Mouse (Mus musculus) neural tube, embryonic 13.5 days (tissue): ENCODE results near the gene Rab29. TPM values are rescaled to one million over a fixed set of nuclear protein-coding genes. Genes with fewer than 3 reads are reported as not detected.
A peak's percentile ranks its signal among the peaks of the same experiment; 100 is the strongest.
"Not testable (repeated sequence)": the region's sequence is repeated elsewhere in the genome, so short reads cannot be mapped to it uniquely, and the experiment has no call there.

Source experiments
- ATAC-seq: fragments of 200-750 bp; cut with Nextera tagmentation; 2 replicates; pipeline ENCODE4 v1.8.0; 2017; ENCODE audit warnings: low read depth, mild to moderate bottlenecking, moderate TSS enrichment, moderate library complexity
- H3K27ac ChIP-seq: fragments of 300-500 bp; sonication (generic); replicated peaks from 2 replicates; pipeline ENCODE4 v1.5.1; 2015; ENCODE audit warnings: moderate library complexity, mild to moderate bottlenecking, inconsistent platforms
- H3K27me3 ChIP-seq: fragments of 300-500 bp; sonication (generic); 2 replicates; pipeline ENCODE4 v1.6.1; 2015; ENCODE audit warnings: mild to moderate bottlenecking, inconsistent platforms
- H3K36me3 ChIP-seq: fragments of 300-500 bp; sonication (generic); 2 replicates; pipeline ENCODE4 v1.6.1; 2015; ENCODE audit warnings: mild to moderate bottlenecking, inconsistent platforms
- H3K4me1 ChIP-seq: fragments of 300-500 bp; sonication (generic); replicated peaks from 2 replicates; pipeline ENCODE4 v1.6.1; 2015; ENCODE audit warnings: inconsistent platforms
- H3K4me2 ChIP-seq: fragments of 300-500 bp; sonication (generic); 2 replicates; pipeline ENCODE4 v1.6.1; 2015; ENCODE audit warnings: inconsistent platforms, mild to moderate bottlenecking, moderate library complexity
- H3K4me3 ChIP-seq: fragments of 300-500 bp; sonication (generic); 2 replicates; pipeline ENCODE4 v1.5.1; 2015; ENCODE audit warnings: mild to moderate bottlenecking, inconsistent platforms
- H3K9ac ChIP-seq: fragments of 300-500 bp; sonication (generic); 2 replicates; pipeline ENCODE4 v1.6.1; 2015; ENCODE audit warnings: moderate library complexity, mild to moderate bottlenecking, inconsistent platforms
- H3K9me3 ChIP-seq: fragments of 300-500 bp; sonication (generic); 2 replicates; pipeline ENCODE4 v1.6.1; 2016; ENCODE audit warnings: inconsistent platforms
- WGBS: fragments of 180-500 bp; shearing (Covaris S2); methylation state at CpG from one replicate; pipeline ENCODE4 v1.1.7; 2015; 5-methylcytosine and 5-hydroxymethylcytosine counted together
- polyA plus RNA-seq: library from polyadenylated mRNA; unstranded; fragments of >200 nt; fragmentation: Nextera tagmentation; extraction: Ambion mirVana; gene quantifications from 2 replicates; pipeline ENCODE4 v1.2.1, GENCODE M21; 2015

The Rab29 gene
- polyA plus RNA-seq: 10.5 and 11.4 TPM in 2 replicates

DNA sequence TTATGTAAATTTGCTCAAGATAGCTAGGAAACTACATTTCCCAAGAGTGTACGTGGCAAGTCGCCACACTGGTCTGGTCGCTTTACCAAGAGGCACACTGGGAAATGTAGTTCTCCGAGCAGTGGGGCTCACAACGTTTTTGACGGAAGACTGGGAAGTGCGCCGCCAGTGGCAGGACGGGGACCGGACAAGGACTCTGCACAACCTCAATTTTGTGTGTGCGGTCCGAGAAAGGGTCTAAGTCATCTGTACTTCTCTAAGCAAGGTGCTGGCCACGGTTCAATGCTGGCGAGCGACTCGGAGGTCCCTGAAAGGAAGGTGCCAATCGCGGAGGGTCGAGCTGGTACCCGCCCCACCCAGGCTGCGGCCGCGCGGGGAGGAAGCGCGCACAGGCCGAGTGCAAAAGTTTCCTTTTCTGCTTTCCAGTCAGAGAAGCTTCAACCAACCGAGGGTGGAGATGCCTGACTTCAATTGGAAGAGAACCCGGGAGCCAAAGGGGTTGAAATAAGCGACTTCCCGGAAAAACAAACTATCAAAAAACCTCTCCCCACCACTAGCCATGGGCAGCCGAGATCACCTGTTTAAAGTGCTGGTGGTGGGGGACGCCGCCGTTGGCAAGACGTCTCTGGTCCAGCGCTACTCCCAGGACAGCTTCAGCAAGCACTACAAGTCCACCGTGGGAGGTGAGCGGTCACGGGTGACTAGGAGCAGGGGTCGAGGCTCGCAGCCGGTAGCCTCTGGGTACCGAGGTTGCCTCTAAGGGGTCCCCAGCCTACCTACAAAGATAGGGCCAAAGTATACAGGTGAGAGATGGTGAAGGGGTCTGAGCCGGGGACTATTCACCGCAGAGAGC lies at the start of gene Rab29:
Gene Rab29, plus strand, starts transcription at position 132 of the 853 bp plus-strand sequence.
- ATAC-seq: peak; percentile 98
- Histone ChIP-seq H3K4me2 (peak within 1 kb of the TSS; percentile 80), H3K9ac (peak within 1 kb of the TSS; percentile 68), H3K9me3 (no peaks in the 10 kb centered on the region), H3K4me1 (peaks cover 9% of the 10 kb centered on the region; the same call in 1 of the 2 replicates), H3K4me3 (peak within 1 kb of the TSS; percentile 59), H3K27me3 (peaks cover 15% of the 10 kb centered on the region), H3K27ac (no peak within 1 kb of the TSS), H3K36me3 (no peaks in the 10 kb centered on the region)
- whole genome bisulfite sequencing: under 1% methylated on average over 46 of the region's 46 CpGs

DNA sequence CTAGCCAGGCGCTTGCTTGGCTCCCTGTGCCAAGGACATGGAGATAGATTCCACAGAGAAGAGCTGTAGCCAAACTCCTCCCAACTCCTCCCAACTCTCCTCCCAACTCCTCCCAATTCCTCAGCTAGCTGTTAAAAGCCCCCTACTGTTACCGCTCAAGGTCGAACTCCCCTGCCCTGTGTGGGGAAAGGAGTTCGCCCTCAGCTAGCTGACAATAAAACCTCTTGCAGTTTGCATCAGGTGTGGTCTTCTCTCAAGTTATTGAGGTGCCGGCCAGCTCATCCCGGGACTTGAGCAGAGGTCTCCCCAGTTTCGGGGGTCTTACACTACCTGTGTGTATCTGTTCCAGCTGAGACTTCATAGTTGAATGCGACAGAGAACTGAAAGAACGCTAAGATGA lies 46.7 kb upstream of the Rab29 start:
- H3K27ac ChIP-seq, H3K9me3 ChIP-seq, H3K4me3 ChIP-seq, H3K9ac ChIP-seq, H3K4me1 ChIP-seq, ATAC-seq, H3K27me3 ChIP-seq, H3K4me2 ChIP-seq, H3K36me3 ChIP-seq: not testable (repeated sequence)
- 72% methylated on average over 9 of the region's 9 CpGs for WGBS

DNA sequence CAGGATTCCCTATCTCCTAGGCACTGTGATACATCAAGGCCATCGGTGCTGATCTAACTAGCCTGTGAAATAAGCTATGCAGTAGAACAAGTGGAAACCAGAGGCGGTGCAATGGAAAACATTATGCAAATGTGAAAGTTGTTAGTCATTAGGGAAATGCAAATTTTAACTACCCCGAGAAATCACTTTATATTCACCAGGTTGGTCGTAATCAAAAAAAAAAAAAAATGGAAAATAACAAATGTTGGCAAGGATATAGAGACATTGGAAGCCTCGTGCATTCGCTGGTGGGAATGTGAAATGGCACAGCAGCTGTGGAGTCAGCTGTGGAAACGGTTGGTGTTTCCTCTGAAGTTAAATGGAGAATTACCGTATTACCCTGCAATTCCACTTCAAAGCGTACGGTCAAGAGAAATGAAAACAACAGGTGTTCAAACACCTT lies 46.1 kb upstream of the Rab29 start:
- Histone ChIP-seq H3K9me3 (no peaks in the 10 kb centered on the region), H3K27me3 (peaks cover 3% of the 10 kb centered on the region; the same call in 1 of the 2 replicates), H3K4me3 (no peak overlapping the region), H3K36me3 (no peaks in the 10 kb centered on the region), H3K9ac (no peak overlapping the region), H3K4me1 (no peaks in the 10 kb centered on the region), H3K4me2 (no peak overlapping the region), H3K27ac (no peak overlapping the region)
- WGBS: 69% methylated on average over 10 of the region's 10 CpGs
- ATAC-seq: no peak

DNA sequence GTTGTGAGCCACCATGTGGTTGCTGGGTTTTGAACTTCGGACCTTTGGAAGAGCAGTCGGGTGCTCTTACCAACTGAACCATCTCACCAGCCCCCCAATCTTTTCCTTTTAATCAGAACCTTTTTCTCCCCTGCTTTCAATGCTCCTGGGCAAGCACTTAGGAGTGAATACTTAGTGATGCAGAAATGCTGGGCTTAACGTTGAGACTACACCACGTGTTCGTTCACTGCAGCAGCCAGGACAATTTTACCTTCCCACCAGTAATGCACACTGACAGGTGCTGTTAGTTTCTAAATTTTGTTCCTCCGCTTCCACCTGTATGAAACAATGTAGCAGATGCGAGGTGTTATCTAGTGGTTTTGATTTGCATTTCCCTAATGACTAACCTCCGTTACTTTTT lies 44.7 kb upstream of the Rab29 start:
- WGBS: 79% methylated on average over 8 of the region's 8 CpGs
- H3K4me1 ChIP-seq: peaks cover 4% of the 10 kb centered on the region; the same call in 1 of the 2 replicates
- no peak for ATAC-seq

DNA sequence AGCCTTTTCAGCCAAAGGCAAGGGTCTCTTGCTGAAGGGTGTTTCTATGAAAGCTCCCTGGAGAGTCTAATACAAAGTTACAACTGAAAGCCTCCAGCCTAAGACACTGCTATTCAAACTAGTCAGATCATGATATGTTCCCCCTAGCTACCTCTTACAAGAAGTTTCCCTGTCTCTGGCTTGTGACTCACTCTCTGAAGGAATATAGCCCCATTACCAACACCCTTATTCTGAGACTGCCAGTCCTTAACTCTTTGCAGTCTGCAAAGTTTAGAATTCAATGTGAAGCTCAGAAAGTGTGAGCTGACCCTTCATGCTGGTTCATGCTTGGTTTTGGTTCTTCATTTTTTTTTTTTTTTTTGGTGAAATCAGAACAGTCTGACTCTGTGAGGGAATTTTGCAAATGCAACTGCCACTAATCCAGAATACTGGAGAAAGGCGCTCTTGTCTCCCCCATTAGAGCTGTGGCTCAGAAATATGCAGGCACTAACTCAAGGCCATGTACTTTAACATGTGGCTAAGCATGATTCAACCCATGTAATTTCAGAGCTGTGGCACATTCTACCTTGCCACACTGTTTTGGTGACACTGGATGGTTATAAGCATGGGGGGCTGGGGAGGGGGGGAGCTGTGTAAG lies 44.0 kb upstream of the Rab29 start:
- Histone ChIP-seq H3K4me1 (peaks cover 5% of the 10 kb centered on the region; the same call in 1 of the 2 replicates), H3K9ac (no peak overlapping the region), H3K9me3 (no peaks in the 10 kb centered on the region), H3K36me3 (no peaks in the 10 kb centered on the region), H3K27me3 (peaks cover 7% of the 10 kb centered on the region; the same call in 1 of the 2 replicates), H3K4me3 (no peak overlapping the region), H3K4me2 (no peak overlapping the region), H3K27ac (no peak overlapping the region)
- ATAC-seq: no peak
- WGBS: 94% methylated on average over 1 of the region's 1 CpGs

More for the DNA sequence above, 44.7 kb upstream of the Rab29 start:
- Histone ChIP-seq H3K4me2 (no peak overlapping the region), H3K27ac (no peak overlapping the region), H3K9ac (no peak overlapping the region), H3K4me3 (no peak overlapping the region), H3K36me3 (no peaks in the 10 kb centered on the region), H3K9me3 (no peaks in the 10 kb centered on the region), H3K27me3 (peaks cover 7% of the 10 kb centered on the region; the same call in 1 of the 2 replicates)

DNA sequence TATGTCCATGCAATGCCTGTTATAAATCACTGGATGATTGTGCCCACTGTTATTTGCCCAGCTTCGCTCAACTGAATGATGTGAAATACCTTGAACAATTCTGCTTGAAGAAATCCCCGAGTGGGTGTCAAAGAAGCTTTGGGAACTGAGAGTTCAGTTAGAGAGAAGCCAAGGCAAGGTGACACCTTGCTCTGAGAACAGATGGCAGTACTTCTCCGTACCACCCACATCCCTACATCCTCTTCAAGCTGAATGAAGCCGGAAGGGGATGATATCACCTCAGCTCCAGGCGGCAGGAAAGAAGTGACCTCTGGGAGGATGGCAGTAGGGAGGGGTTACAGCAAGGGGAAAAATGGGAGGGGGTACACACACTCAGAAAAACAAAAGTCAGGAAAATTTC lies 43.5 kb upstream of the Rab29 start:
- no peak for ATAC-seq
- Histone ChIP-seq H3K36me3 (no peaks in the 10 kb centered on the region), H3K9ac (no peak overlapping the region), H3K27ac (no peak overlapping the region), H3K27me3 (peaks cover 7% of the 10 kb centered on the region; the same call in 1 of the 2 replicates), H3K4me2 (no peak overlapping the region), H3K4me1 (peaks cover 7% of the 10 kb centered on the region), H3K9me3 (no peaks in the 10 kb centered on the region), H3K4me3 (no peak overlapping the region)
- 57% methylated on average over 5 of the region's 5 CpGs for WGBS

DNA sequence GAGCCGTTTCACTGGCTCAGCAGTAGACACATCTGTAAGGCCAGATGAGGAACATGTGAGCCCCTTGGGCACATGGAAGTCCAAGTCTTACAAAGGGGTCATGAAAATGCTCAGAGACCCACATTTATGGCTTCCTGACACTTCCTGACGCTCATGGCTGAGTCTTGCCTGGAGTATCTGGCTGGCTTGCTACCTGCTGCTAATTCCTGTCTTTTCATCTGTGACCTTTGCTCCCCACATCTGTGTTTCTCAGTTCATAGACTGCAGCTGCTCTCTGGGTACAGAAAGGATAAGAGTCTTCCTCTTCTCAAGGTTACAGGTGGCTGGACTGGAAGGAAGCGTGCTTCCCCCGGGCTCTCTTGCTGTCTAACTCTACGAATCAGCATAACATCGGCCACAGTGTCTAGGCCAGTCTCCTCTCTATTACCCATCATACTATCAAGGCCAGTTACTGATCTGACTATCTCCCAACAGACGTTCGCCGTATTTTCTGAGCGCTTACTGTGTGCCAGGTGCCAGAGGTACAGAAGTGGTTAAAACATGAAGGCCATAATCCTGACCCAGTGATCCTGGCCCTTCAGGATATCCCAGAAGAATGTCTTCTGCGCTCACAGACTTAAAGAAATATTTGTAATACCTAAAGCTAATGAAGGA lies 42.4 kb upstream of the Rab29 start:
- Histone ChIP-seq H3K27ac (no peak overlapping the region), H3K9ac (no peak overlapping the region), H3K9me3 (no peaks in the 10 kb centered on the region), H3K36me3 (no peaks in the 10 kb centered on the region), H3K27me3 (0 out of 2 replicates have a peak, but pooled peaks cover 4% of the 10 kb centered on the region), H3K4me3 (no peak overlapping the region), H3K4me2 (no peak overlapping the region), H3K4me1 (peaks cover 18% of the 10 kb centered on the region)
- no peak for ATAC-seq
- WGBS: 86% methylated on average over 11 of the region's 11 CpGs

DNA sequence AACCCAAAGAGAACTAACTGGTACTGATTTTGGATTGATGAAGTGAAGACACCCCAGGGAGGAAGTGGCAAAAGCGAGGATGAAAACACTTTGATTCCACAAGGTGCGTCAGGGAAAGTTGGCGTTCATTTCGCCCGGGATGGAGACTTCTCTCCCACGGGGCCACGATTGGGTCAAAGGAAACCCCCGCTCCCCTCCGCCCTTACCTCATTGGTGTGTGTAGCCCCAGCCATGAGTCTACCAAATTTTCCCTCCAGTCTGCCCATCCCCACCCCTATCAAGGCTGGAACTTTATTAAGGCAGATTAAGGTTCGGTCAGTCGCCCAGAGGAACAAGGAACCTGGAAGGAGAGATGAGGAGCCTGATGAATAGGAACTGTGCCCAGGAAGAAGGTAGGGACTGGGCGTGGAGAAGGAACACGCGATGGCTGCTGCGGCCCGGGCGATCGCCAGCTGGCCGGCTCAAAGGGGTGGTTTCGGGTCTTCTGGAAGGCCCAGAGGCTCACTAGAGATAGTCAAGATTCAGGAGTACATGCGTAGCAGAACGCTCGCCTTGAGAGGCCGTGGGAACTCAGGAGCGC lies 39.7 kb upstream of the Rab29 start, which contains the start of gene Slc41a1:
Gene Slc41a1, plus strand, starts transcription at position 287 of the 580 bp plus-strand sequence.
- ATAC-seq: peak; percentile 70
- H3K36me3 ChIP-seq: peaks cover 7% of the 10 kb centered on the region; the same call in 1 of the 2 replicates
- 3% methylated on average over 25 of the region's 25 CpGs for WGBS
- peak within 1 kb of the TSS; percentile 76 for H3K4me3 ChIP-seq
- peaks cover 45% of the 10 kb centered on the region for H3K4me1 ChIP-seq
- no peaks in the 10 kb centered on the region for H3K9me3 ChIP-seq
- peak within 1 kb of the TSS; percentile 76 for H3K4me2 ChIP-seq
- H3K9ac ChIP-seq: peak within 1 kb of the TSS; percentile 77
- 0 out of 2 replicates have a peak, but pooled peaks cover 4% of the 10 kb centered on the region for H3K27me3 ChIP-seq
- H3K27ac ChIP-seq: peak within 1 kb of the TSS; percentile 83

DNA sequence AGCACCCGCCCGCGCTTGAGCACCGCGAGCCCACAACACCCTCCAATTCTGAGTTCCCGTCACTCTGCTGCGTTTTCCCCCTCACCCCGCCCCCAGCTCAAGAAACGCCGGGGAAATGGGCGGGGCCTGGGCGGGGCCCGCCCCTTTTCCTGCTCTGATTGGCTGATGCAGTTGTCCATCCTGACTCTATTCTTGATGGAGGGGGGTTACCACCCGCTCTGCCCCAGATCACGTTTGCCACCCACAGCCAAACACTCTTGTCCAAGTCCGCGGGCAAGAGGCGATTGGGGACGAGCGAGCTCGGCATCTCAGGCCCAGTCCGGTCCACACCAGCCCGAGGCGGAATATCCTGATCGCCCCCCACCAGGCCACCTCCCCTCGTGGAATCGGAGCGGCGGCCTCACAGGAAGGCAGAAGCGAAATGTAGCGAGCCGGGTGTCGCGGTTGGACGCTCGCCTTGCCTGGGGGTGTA lies 39.2 kb upstream of the Rab29 start:
- Histone ChIP-seq H3K4me1 (peaks cover 46% of the 10 kb centered on the region), H3K27ac (peak overlapping the region; percentile 83), H3K9me3 (no peaks in the 10 kb centered on the region), H3K4me3 (peak overlapping the region; percentile 76), H3K4me2 (peak overlapping the region; percentile 76), H3K27me3 (0 out of 2 replicates have a peak, but pooled peaks cover 4% of the 10 kb centered on the region), H3K36me3 (peaks cover 7% of the 10 kb centered on the region; the same call in 1 of the 2 replicates), H3K9ac (peak overlapping the region; percentile 77)
- WGBS: under 1% methylated on average over 36 of the region's 36 CpGs
- ATAC-seq: peak; percentile 96

DNA sequence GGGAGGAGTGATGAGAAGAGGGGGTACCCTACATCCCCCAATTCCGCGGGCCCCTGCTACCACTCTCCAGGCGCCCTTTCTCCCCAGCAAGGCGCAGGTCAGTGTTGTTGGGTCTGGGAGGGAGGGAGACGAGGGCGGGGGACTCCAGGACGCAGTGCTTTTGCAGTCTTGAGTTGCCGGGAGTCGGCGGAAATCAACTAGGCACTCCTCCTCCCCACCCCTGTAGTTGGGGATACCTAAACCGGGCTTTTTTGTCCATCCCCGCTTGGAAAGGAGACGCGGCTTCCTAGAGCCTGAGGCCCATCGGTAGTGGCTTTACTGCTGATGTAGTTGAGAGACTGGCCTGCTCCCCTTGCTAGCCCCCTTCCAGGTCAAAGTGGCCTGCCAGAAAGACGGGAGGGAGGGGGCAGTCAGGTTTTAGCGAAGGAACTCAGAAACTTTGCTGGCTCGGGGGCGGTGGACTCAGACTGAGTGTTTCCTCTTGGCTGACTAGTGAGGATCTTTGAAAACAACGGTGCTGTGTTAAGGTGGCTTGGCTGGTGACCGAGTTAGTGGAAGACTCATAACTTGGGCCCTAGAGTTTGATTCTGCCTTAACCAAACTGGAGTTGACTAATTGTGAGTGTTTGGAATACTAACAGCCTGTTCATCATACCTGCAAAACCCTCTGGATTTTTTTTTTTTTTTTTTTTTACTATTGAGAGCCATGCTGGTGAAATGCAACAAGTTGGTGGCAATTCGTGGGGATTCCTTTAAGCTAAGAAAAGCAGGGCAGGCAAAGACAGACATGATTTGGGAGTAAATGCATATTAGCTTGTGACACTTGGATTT lies 38.5 kb upstream of the Rab29 start:
- Histone ChIP-seq H3K36me3 (peaks cover 7% of the 10 kb centered on the region; the same call in 1 of the 2 replicates), H3K27ac (peak overlapping the region; percentile 83; the same call in 1 of the 2 replicates), H3K9me3 (no peaks in the 10 kb centered on the region), H3K4me3 (peak overlapping the region; percentile 76), H3K4me2 (peak overlapping the region; percentile 76), H3K9ac (peak overlapping the region; percentile 77), H3K27me3 (0 out of 2 replicates have a peak, but pooled peaks cover 4% of the 10 kb centered on the region), H3K4me1 (peaks cover 52% of the 10 kb centered on the region)
- peak; percentile 70; the same call in 1 of the 2 replicates for ATAC-seq
- WGBS: 3% methylated on average over 21 of the region's 22 CpGs
